Mouse (Mus musculus) midbrain, embryonic 11.5 days (tissue): ENCODE measurements at regions not wholly inside any gene's neighbourhood (a gene's known extent, or its start where the extent isn't known, plus 50 kb on each side); places are given as distances from the start of the nearest gene placed in this dataset.

Experiments used
- ATAC-seq: fragments of 200-750 bp; cut with Nextera tagmentation; 2 replicates; pipeline ENCODE4 v1.8.0; 2017; ENCODE audit warnings: moderate TSS enrichment, moderate library complexity; ENCODE audit not compliant: low FRiP score
- DNase-seq: peaks from one replicate; pipeline ENCODE4 v3.0.0; 2015; ENCODE audit warnings: low spot score; ENCODE audit errors: missing footprints
- H3K27ac ChIP-seq: fragments of 300-500 bp; sonication (generic); 2 replicates; pipeline ENCODE4 v1.5.1; 2014; ENCODE audit warnings: low read depth, low read length
- H3K27me3 ChIP-seq: fragments of 300-500 bp; sonication (generic); 2 replicates; pipeline ENCODE4 v1.6.1; 2014; ENCODE audit warnings: mild to moderate bottlenecking, low read length, moderate library complexity, mixed read lengths; ENCODE audit not compliant: control insufficient read depth, insufficient read depth
- H3K36me3 ChIP-seq: fragments of 300-500 bp; sonication (generic); 2 replicates; pipeline ENCODE4 v1.6.1; 2014; ENCODE audit warnings: mild to moderate bottlenecking, low read length, moderate library complexity, mixed read lengths; ENCODE audit not compliant: control insufficient read depth, insufficient read depth
- H3K4me1 ChIP-seq: fragments of 300-500 bp; sonication (generic); 2 replicates; pipeline ENCODE4 v1.6.1; 2014; ENCODE audit warnings: low read length; ENCODE audit not compliant: control insufficient read depth, insufficient read depth
- H3K4me2 ChIP-seq: fragments of 300-500 bp; sonication (generic); 2 replicates; pipeline ENCODE4 v1.6.1; 2014; ENCODE audit warnings: mild to moderate bottlenecking, moderate library complexity
- H3K4me3 ChIP-seq: fragments of 300-500 bp; sonication (generic); 2 replicates; pipeline ENCODE4 v1.5.1; 2014; ENCODE audit warnings: low read depth, low read length
- H3K9ac ChIP-seq: fragments of 300-500 bp; sonication (generic); 2 replicates; pipeline ENCODE4 v1.6.1; 2014; ENCODE audit warnings: low read length
- H3K9me3 ChIP-seq: fragments of 300-500 bp; sonication (generic); 2 replicates; pipeline ENCODE4 v1.6.1; 2016; ENCODE audit warnings: low read length; ENCODE audit not compliant: control insufficient read depth
- WGBS: fragments of 180-500 bp; shearing (Covaris S2); extraction: QIAGEN DNeasy Blood & Tissue Kit; methylation state at CpG from one replicate; pipeline ENCODE4 v1.1.7; 2014; 5-methylcytosine and 5-hydroxymethylcytosine counted together

GRCm38 (mm10) chr3:37919450-37920156 lies 195.3 kb upstream of the Gm5148 start:
- Histone ChIP-seq H3K9ac (no peak overlapping the region), H3K9me3 (no peaks in the 10 kb centered on the region), H3K4me2 (no peak overlapping the region), H3K36me3 (no peaks in the 10 kb centered on the region), H3K27ac (no peak overlapping the region), H3K4me1 (no peaks in the 10 kb centered on the region; the same call in 1 of the 2 replicates), H3K27me3 (no peaks in the 10 kb centered on the region), H3K4me3 (no peak overlapping the region)
- ATAC-seq (no peak), DNase-seq (peak; percentile 84)
- 39% methylated on average over 4 of the region's 4 CpGs for WGBS

DNA sequence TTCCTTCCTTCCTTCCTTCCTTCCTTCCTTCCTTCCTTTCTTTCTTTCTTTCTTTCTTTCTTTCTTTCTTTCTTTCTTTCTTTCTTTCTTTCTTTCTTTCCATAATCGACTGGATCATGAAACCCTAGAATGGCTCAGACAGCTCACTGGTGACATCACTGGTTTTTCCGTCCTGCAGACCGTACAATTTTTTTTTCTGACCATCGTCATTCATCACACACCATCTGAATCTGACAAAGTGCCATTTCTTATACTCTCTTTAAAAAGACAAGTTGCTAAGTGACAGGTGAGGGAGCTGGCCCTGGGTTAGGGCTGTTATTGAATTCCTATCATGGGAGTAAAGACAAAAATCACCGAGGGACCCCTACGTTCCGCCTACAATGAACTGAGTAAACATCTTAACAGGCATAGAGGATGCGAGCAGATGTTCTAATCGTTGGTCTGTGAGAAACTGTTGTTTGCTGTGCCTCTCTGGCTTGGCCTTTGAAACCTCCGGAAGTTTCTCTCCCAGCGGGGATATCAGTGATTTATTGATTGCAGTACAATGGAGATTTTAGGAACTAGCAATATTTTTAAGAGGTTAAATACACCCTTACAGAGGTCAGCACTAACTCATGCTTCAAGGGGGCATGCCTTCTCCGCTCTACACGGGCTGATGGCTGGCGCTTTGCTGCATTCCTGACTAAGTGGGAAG lies 192.6 kb upstream of the Gm5148 start:
- no peaks in the 10 kb centered on the region for H3K27me3 ChIP-seq
- no peaks in the 10 kb centered on the region for H3K36me3 ChIP-seq
- DNase-seq (peak; percentile 89), ATAC-seq (peak; percentile 59; the same call in 1 of the 2 replicates)
- H3K9me3 ChIP-seq: no peaks in the 10 kb centered on the region
- no peak overlapping the region for H3K9ac ChIP-seq
- no peak overlapping the region for H3K27ac ChIP-seq
- H3K4me1 ChIP-seq: no peaks in the 10 kb centered on the region; the same call in 1 of the 2 replicates
- no peak overlapping the region for H3K4me3 ChIP-seq
- 35% methylated on average over 14 of the region's 14 CpGs for WGBS
- no peak overlapping the region for H3K4me2 ChIP-seq

GRCm38 (mm10) chr3:37916281-37916680 lies 192.0 kb upstream of the Gm5148 start:
- H3K9me3 ChIP-seq: no peaks in the 10 kb centered on the region
- H3K27me3 ChIP-seq: no peaks in the 10 kb centered on the region
- no peak overlapping the region for H3K4me2 ChIP-seq
- DNase-seq (peak; percentile 77), ATAC-seq (no peak)
- no peaks in the 10 kb centered on the region; the same call in 1 of the 2 replicates for H3K4me1 ChIP-seq
- H3K36me3 ChIP-seq: no peaks in the 10 kb centered on the region
- H3K9ac ChIP-seq: no peak overlapping the region
- no peak overlapping the region for H3K27ac ChIP-seq
- H3K4me3 ChIP-seq: no peak overlapping the region
- WGBS: 68% methylated on average over 3 of the region's 3 CpGs

DNA sequence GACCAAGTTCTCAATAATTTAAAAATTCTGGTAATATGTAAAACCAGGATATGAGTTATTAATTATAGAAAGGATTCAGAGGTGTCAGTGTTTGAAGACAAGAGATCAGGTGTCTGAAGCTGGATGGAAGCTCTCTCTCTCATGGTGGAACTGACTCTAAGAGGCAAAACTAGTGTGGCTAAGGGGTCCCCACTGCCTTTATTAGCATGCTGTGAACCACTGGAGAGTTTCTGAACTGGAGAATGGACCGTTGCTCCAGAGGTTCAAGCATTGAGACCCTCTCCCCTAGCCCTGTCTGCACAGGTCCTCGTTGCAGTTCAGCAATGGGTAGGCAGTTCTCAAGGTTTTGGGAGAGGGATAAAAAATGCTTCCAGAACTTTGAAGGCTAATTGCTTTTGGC lies 191.4 kb upstream of the Gm5148 start:
- Histone ChIP-seq H3K9me3 (no peaks in the 10 kb centered on the region), H3K36me3 (no peaks in the 10 kb centered on the region), H3K9ac (no peak overlapping the region), H3K27me3 (no peaks in the 10 kb centered on the region), H3K4me2 (no peak overlapping the region), H3K4me1 (no peaks in the 10 kb centered on the region; the same call in 1 of the 2 replicates), H3K27ac (no peak overlapping the region), H3K4me3 (no peak overlapping the region)
- ATAC-seq: no peak
- DNase-seq: peak; percentile 72
- WGBS: 59% methylated on average over 2 of the region's 2 CpGs

DNA sequence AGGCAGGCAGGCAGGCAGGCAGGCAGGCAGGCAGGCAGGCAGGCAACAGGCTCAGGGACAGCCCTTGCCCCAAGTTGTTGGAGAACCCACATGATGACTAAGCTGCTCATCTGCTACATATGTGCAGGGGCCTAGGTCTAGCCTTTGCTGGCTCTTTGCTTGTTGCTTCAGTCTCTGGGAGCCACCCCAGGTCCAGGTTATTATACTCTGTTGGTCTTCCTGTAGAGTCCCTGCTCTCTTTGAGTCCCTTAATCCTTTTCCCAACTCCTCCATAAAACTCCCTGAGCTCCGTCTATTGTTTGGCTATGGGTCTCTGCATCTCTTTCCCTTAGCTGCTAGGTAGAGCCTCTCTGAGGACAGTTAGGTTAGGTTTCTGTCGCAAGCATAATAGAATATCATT lies 189.8 kb upstream of the Gm5148 start:
- H3K4me3 ChIP-seq: no peak overlapping the region
- no peak for ATAC-seq
- H3K9me3 ChIP-seq: no peaks in the 10 kb centered on the region
- DNase-seq: peak; percentile 79
- H3K27me3 ChIP-seq: no peaks in the 10 kb centered on the region
- H3K4me2 ChIP-seq: no peak overlapping the region
- H3K4me1 ChIP-seq: no peaks in the 10 kb centered on the region; the same call in 1 of the 2 replicates
- H3K36me3 ChIP-seq: no peaks in the 10 kb centered on the region
- no peak overlapping the region for H3K9ac ChIP-seq
- 90% methylated on average over 2 of the region's 2 CpGs for WGBS
- no peak overlapping the region for H3K27ac ChIP-seq

DNA sequence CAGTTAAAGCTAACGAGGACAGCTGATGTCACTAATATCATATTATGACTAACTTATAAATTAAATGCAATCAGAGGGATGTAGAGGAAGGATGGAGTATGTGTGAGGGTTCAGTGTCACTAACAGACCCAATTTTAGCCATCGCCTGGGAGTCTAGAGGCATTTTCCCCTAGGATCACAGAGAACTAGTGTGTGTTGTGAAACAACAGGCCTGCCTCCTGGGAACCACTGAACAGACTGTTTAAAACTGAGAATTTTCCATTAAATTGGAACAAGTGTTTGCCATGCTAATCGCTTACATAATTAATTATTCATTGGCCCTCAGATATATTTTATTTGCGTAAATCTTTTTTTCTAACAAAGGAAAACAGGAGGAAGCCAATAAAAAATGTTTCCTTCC lies 185.5 kb upstream of the Gm5148 start:
- Histone ChIP-seq H3K9me3 (no peaks in the 10 kb centered on the region), H3K36me3 (no peaks in the 10 kb centered on the region), H3K27ac (no peak overlapping the region), H3K27me3 (no peaks in the 10 kb centered on the region), H3K9ac (no peak overlapping the region), H3K4me3 (no peak overlapping the region), H3K4me2 (no peak overlapping the region), H3K4me1 (peaks cover 3% of the 10 kb centered on the region; the same call in 1 of the 2 replicates)
- no peak for DNase-seq
- WGBS: 94% methylated on average over 4 of the region's 4 CpGs
- no peak for ATAC-seq

- no peaks in the 10 kb centered on the region for H3K9me3 ChIP-seq
- H3K4me1 ChIP-seq: peaks cover 3% of the 10 kb centered on the region; the same call in 1 of the 2 replicates
- no peak overlapping the region for H3K27ac ChIP-seq
- H3K4me3 ChIP-seq: no peak overlapping the region
- H3K36me3 ChIP-seq: no peaks in the 10 kb centered on the region
- peak; percentile 60 for DNase-seq
- H3K27me3 ChIP-seq: no peaks in the 10 kb centered on the region
- no peak for ATAC-seq
- no peak overlapping the region for H3K9ac ChIP-seq
- WGBS: 80% methylated on average over 2 of the region's 2 CpGs
- H3K4me2 ChIP-seq: no peak overlapping the region
These were observed 184.7 kb upstream of the Gm5148 start for GRCm38 (mm10) chr3:37909008-37909407.

DNA sequence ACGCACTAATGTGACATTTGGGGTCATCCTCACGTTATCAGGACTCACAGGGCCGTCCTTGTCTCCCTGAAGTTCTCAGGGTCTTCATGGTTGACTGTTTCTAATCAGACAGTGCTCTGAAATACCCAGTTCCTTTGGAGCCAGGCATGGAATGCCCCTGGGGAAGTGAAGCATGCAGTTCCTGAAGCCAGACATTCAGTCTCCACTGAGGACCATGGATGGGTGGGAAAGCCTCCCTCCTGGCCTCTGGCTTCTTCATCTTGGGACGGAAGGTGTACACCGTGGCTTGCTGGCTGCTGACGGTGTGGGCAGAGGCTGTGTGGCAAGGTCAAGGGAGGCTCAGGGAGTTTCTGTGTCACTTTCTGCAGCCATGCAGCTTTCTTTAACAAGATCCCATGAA lies 184.2 kb upstream of the Gm5148 start:
- no peak overlapping the region for H3K27ac ChIP-seq
- no peak overlapping the region for H3K4me2 ChIP-seq
- no peak overlapping the region for H3K4me3 ChIP-seq
- 58% methylated on average over 6 of the region's 6 CpGs for WGBS
- no peaks in the 10 kb centered on the region for H3K9me3 ChIP-seq
- H3K27me3 ChIP-seq: no peaks in the 10 kb centered on the region
- no peak overlapping the region for H3K9ac ChIP-seq
- DNase-seq (peak; percentile 78), ATAC-seq (no peak)
- H3K4me1 ChIP-seq: peaks cover 3% of the 10 kb centered on the region; the same call in 1 of the 2 replicates
- no peaks in the 10 kb centered on the region for H3K36me3 ChIP-seq

GRCm38 (mm10) chr3:37907432-37908088 lies 183.3 kb upstream of the Gm5148 start:
- no peaks in the 10 kb centered on the region for H3K9me3 ChIP-seq
- H3K4me3 ChIP-seq: no peak overlapping the region
- H3K27ac ChIP-seq: no peak overlapping the region
- no peaks in the 10 kb centered on the region for H3K27me3 ChIP-seq
- no peaks in the 10 kb centered on the region for H3K36me3 ChIP-seq
- no peak overlapping the region for H3K9ac ChIP-seq
- no peak for ATAC-seq
- no peak overlapping the region for H3K4me2 ChIP-seq
- DNase-seq: peak; percentile 74
- peaks cover 3% of the 10 kb centered on the region; the same call in 1 of the 2 replicates for H3K4me1 ChIP-seq
- WGBS: 64% methylated on average over 14 of the region's 14 CpGs
